In genomic region chr15:25047875-25048274, GRCm38 (mm10) we compare ENCODE assay signal across 9 mouse cellular contexts.
DNase-seq lines count a peak whose midpoint lies in the region; ATAC-seq and TF ChIP-seq lines count a peak whose summit lies in the region.
"Had no signal": no experiment of that assay in that cellular context is flagged by ENCODE, and none has a peak within 500 bp of the region (broad histone marks: within the 10 kb centered on the region; RNA-seq: fewer than 3 reads in every experiment).

No protein-coding gene starts in this region.

- TF ChIP-seq CTCF in heart, postnatal 0 days (IDR thresholded peaks at IDR 0.05; ENCODE audit: low read depth), result peak; percentile 58
- no peak for TF ChIP-seq CTCF in thymus, adult 2 months (IDR thresholded peaks at IDR 0.05; ENCODE audit: borderline replicate concordance, control insufficient read depth, extremely low read depth, insufficient read depth, low read length, poor library complexity)
- peak; percentile 14; the same call in 1 of the 2 replicates for TF ChIP-seq CTCF in bone marrow macrophage, adult 2 months (IDR thresholded peaks at IDR 0.05; ENCODE audit: low read depth, low read length)

- no peak overlapping the region for H3K27ac ChIP-seq in heart, postnatal 0 days (ENCODE audit: low read depth)
- H3K27ac ChIP-seq in thymus, adult 2 months (ENCODE audit: control insufficient read depth, insufficient read depth, low read length), result no peak overlapping the region
- no peak overlapping the region for H3K27ac ChIP-seq in bone marrow macrophage, adult 2 months (ENCODE audit: insufficient read depth, low read depth, low read length)
- H3K27ac ChIP-seq: embryonic facial prominence, embryonic 12.5 days had no signal

- intact Hi-C loops in heart, postnatal 36 days (cut with DNase I), result loop anchor here (5.0 to 10.0 kb wide), 2 partner anchors 364 to 453 kb away; partner anchors contain the start of gene Basp1

- peak; percentile 19 for DNase-seq in heart, postnatal 0 days (ENCODE audit: low spot score)
- no peak for DNase-seq in heart, adult 11 months
- DNase-seq in thymus, adult 2 months, result peak; percentile 34
- no peak for DNase-seq in thymus, adult 18-20 months
- DNase-seq in heart, postnatal 36 days, result peak; percentile 18 to 61
- peak; percentile 20 for DNase-seq in lung, postnatal 25 days (ENCODE audit: low spot score)

- no peak for TF ChIP-seq EP300 in heart, postnatal 0 days (IDR thresholded peaks at IDR 0.05; ENCODE audit: low read depth)

- H3K9me3 ChIP-seq in heart, postnatal 0 days (replicated peaks; ENCODE audit: control insufficient read depth, low read length), result no peaks in the 10 kb centered on the region
- H3K9me3 ChIP-seq: embryonic facial prominence, embryonic 12.5 days had no signal

- H3K4me1 ChIP-seq in heart, postnatal 0 days (ENCODE audit: control insufficient read depth, insufficient read depth), result no peaks in the 10 kb centered on the region
- no peaks in the 10 kb centered on the region for H3K4me1 ChIP-seq in thymus, adult 2 months (replicated peaks; ENCODE audit: control insufficient read depth, insufficient read depth, low read length)
- no peaks in the 10 kb centered on the region for H3K4me1 ChIP-seq in bone marrow macrophage, adult 2 months (ENCODE audit: control insufficient read depth, insufficient read depth, low read length)
- H3K4me1 ChIP-seq: embryonic facial prominence, embryonic 12.5 days had no signal

- ATAC-seq in heart, postnatal 0 days (ENCODE audit: insufficient read depth, low read depth), result no peak
- ATAC-seq in inflammation-experienced regulatory T-cells, adult 6 months, result no peak

- no peaks in the 10 kb centered on the region for H3K27me3 ChIP-seq in heart, postnatal 0 days (ENCODE audit: control insufficient read depth, insufficient read depth, low read length)
- no peaks in the 10 kb centered on the region for H3K27me3 ChIP-seq in thymus, adult 2 months (ENCODE audit: control insufficient read depth, insufficient read depth, low read length)
- H3K27me3 ChIP-seq: embryonic facial prominence, embryonic 12.5 days had no signal

- H3K4me2 ChIP-seq in heart, postnatal 0 days (ENCODE audit: low read depth, low read length), result no peak overlapping the region
- H3K4me2 ChIP-seq: embryonic facial prominence, embryonic 12.5 days had no signal

- H3K9ac ChIP-seq in heart, postnatal 0 days (replicated peaks; ENCODE audit: low read depth, low read length), result no peak overlapping the region
- H3K9ac ChIP-seq: embryonic facial prominence, embryonic 12.5 days had no signal

- no peak overlapping the region for H3K4me3 ChIP-seq in heart, postnatal 0 days (ENCODE audit: low read depth, low read length)
- H3K4me3 ChIP-seq in thymus, adult 2 months (ENCODE audit: control insufficient read depth, insufficient read depth, low read length), result no peak overlapping the region
- no peak overlapping the region for H3K4me3 ChIP-seq in bone marrow macrophage, adult 2 months (ENCODE audit: insufficient read depth, low read length)
- H3K4me3 ChIP-seq: embryonic facial prominence, embryonic 12.5 days had no signal

- 14% methylated on average over 1 of the region's 1 CpGs for WGBS in heart, postnatal 0 days
- WGBS in thymus, adult 2 months, result 18% methylated on average over 1 of the region's 1 CpGs

- no peak for TF ChIP-seq POLR2A in thymus, adult 2 months (IDR thresholded peaks at IDR 0.05; ENCODE audit: control insufficient read depth, extremely low read depth, insufficient read depth, low read length, poor library complexity)
- TF ChIP-seq POLR2A in bone marrow macrophage, adult 2 months (IDR thresholded peaks at IDR 0.05; ENCODE audit: borderline replicate concordance, low read depth, low read length), result no peak

- H3K36me3 ChIP-seq in heart, postnatal 0 days (replicated peaks; ENCODE audit: control insufficient read depth, insufficient read depth, low read length), result no peaks in the 10 kb centered on the region
- no peaks in the 10 kb centered on the region for H3K36me3 ChIP-seq in thymus, adult 2 months (ENCODE audit: control insufficient read depth, insufficient read depth, low read length)
- H3K36me3 ChIP-seq: embryonic facial prominence, embryonic 12.5 days had no signal

Comparison
In these comparisons a context has a peak if more than half of its experiments do, and no peak if none do; other contexts are left out.
1. DNase-seq: peak in heart, postnatal 0 days (single experiment), thymus, adult 2 months (single experiment), heart, postnatal 36 days (2 of 2) and lung, postnatal 25 days (single experiment); none in heart, adult 11 months (single experiment) and thymus, adult 18-20 months (0 of 2).